Mouse (Mus musculus): ENCODE measurements around the gene Pafah1b3.

- TF ChIP-seq CTCF (IDR thresholded peaks at IDR 0.05; ENCODE audit: extremely low read depth, insufficient read depth, insufficient read length, insufficient replicate concordance): peak; percentile 46; the same call in 1 of the 2 replicates
- TF ChIP-seq POLR2A (IDR thresholded peaks at IDR 0.05; ENCODE audit: low read depth, low read length): peak; percentile 51
These were observed 19.3 kb downstream of the Pafah1b3 start for GRCm38 (mm10) chr7:25278341-25279075.

All from spleen, adult 2 months (tissue).